Mouse (Mus musculus) thymus, adult 2 months (tissue): Measurements from ENCODE around the gene Commd2. TPM values are rescaled to one million over a fixed set of nuclear protein-coding genes. Genes with fewer than 3 reads are reported as not detected.

Experiments
- DNase-seq: peaks from one replicate; pipeline ENCODE4 v3.0.0; 2021
- H3K27ac ChIP-seq: fragments of 200-500 bp; 2 replicates; pipeline ENCODE4 v1.5.1; 2012; ENCODE audit warnings: low read length, control low read depth; ENCODE audit not compliant: control insufficient read depth, insufficient read depth
- H3K27me3 ChIP-seq: fragments of 200-500 bp; 2 replicates; pipeline ENCODE4 v1.6.1; 2012; ENCODE audit warnings: mild to moderate bottlenecking, low read length, moderate library complexity, mixed read lengths; ENCODE audit not compliant: control insufficient read depth, insufficient read depth
- H3K36me3 ChIP-seq: fragments of 200-500 bp; 2 replicates; pipeline ENCODE4 v1.6.1; 2012; ENCODE audit warnings: mild to moderate bottlenecking, low read length, moderate library complexity; ENCODE audit not compliant: control insufficient read depth, insufficient read depth
- H3K4me1 ChIP-seq: fragments of 200-500 bp; replicated peaks from 2 replicates; pipeline ENCODE4 v1.6.1; 2012; ENCODE audit warnings: low read length; ENCODE audit not compliant: control insufficient read depth, insufficient read depth
- H3K4me3 ChIP-seq: fragments of 200-500 bp; 2 replicates; pipeline ENCODE4 v1.5.1; 2012; ENCODE audit warnings: mild to moderate bottlenecking, low read length, control low read depth, moderate library complexity; ENCODE audit not compliant: control insufficient read depth, insufficient read depth
- CTCF ChIP-seq: fragments of 200-500 bp; IDR thresholded peaks from 2 replicates; pipeline ENCODE4 v1.5.1; 2012; ENCODE audit warnings: mild to moderate bottlenecking, control low read depth, low read length, moderate library complexity, borderline replicate concordance; ENCODE audit not compliant: control insufficient read depth, poor library complexity, insufficient read depth; ENCODE audit errors: extremely low read depth
- POLR2A ChIP-seq: fragments of 200-500 bp; IDR thresholded peaks from 2 replicates; pipeline ENCODE4 v1.6.1; 2012; ENCODE audit warnings: mild to moderate bottlenecking, low read length, control low read depth, moderate library complexity; ENCODE audit not compliant: control insufficient read depth, poor library complexity, insufficient read depth; ENCODE audit errors: extremely low read depth
- WGBS: fragments of 180-500 bp; shearing (Covaris S2); methylation state at CpG from one replicate; pipeline ENCODE4 v1.1.7; 2018; 5-methylcytosine and 5-hydroxymethylcytosine counted together
- polyA plus RNA-seq: library from polyadenylated mRNA; depleted of rRNA; stranded (reverse); fragments of >200 nt; gene quantifications from 2 replicates; pipeline ENCODE4 v1.2.3, GENCODE M21; 2012

Gene Commd2
- polyA plus RNA-seq, 1 experiment = 31.8 TPM

DNA sequence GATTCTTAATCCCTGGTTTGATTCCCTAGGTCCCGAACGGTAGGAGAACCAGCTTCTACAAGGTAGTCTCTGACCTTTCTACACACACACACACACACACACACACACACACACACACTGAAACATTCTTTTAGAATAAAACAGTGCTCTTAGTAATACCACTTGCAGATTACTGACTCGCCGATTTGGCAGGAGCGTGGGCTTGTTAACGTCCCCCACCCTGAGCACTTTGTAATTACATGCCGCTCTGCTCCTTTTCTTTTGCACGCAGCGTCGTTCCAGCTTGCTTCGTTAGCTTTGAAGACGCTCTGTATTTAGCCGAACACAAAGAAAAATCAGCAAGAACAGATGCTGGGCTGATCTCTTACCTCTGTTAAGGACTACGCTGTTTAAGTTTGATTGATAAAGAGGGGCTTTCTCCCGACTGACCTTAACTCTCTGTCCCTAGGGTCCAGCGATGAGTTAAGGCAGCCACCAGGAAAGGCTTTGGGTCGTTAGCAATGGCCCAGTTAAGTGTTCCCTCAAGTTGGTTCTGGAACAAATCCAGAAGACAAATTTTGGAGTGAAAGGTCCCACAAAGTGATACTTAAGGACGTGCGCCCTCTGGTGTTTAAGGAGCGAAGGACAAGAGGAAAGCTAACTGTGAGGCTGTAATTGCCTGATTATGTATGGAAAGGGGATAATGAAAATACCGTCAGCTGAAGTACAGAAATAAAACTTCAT is 26.1 kb downstream of the Commd2 start:
- DNase-seq = peak; percentile 39
- 47% methylated on average over 21 of the region's 21 CpGs for WGBS
- Histone ChIP-seq H3K4me1 (no peaks in the 10 kb centered on the region), H3K36me3 (no peaks in the 10 kb centered on the region), H3K27ac (no peak overlapping the region), H3K27me3 (no peaks in the 10 kb centered on the region), H3K4me3 (no peak overlapping the region)
- TF ChIP-seq CTCF (no peak), POLR2A (no peak)

DNA sequence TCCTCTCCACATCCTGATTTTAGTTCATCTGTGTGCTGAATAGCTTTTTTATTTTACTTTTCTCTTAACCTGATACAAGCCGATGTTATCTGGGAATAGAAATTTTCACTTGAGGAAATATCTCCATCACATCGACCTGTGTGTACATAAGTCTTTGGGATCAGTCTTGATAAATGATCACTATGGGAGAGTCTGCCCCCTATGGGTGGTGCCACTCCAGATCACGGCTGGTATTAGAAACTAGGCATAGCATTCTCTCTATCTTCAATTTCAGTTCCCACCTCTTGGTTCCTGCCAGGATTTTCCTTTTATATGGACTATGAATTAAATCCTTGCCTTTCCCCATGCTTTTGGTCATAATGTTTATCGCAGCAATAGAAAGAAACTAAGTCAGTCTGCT is 31.8 kb downstream of the Commd2 start:
- TF ChIP-seq CTCF (no peak), POLR2A (no peak)
- 75% methylated on average over 4 of the region's 4 CpGs for WGBS
- Histone ChIP-seq H3K36me3 (no peaks in the 10 kb centered on the region), H3K27ac (no peak overlapping the region), H3K4me1 (no peaks in the 10 kb centered on the region), H3K27me3 (no peaks in the 10 kb centered on the region), H3K4me3 (no peak overlapping the region)
- DNase-seq = no peak

DNA sequence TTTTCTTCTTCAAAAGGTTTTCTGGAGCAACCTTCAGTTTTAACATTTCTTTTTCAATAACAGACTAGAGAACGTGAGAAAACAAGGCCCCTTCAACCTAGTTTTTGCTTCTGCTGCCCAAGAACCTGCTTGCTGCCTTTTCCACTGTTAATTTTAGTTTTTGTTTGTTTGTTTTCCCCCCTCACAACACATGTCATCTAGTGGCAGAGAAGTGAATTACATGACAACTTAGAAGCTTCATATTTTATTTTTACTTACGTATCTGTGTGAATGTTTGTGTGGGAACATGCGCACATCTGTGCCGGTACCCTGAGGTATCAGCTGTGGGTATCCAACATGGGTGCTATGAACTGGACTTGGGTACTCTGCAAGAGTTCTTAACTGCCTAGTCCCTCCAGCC is 35.9 kb downstream of the Commd2 start:
- no peaks in the 10 kb centered on the region for H3K27me3 ChIP-seq
- H3K4me1 ChIP-seq = no peaks in the 10 kb centered on the region
- H3K4me3 ChIP-seq = no peak overlapping the region
- H3K36me3 ChIP-seq = no peaks in the 10 kb centered on the region
- no peak overlapping the region for H3K27ac ChIP-seq
- TF ChIP-seq POLR2A (no peak), CTCF (no peak)
- 91% methylated on average over 4 of the region's 4 CpGs for WGBS
- no peak for DNase-seq

DNA sequence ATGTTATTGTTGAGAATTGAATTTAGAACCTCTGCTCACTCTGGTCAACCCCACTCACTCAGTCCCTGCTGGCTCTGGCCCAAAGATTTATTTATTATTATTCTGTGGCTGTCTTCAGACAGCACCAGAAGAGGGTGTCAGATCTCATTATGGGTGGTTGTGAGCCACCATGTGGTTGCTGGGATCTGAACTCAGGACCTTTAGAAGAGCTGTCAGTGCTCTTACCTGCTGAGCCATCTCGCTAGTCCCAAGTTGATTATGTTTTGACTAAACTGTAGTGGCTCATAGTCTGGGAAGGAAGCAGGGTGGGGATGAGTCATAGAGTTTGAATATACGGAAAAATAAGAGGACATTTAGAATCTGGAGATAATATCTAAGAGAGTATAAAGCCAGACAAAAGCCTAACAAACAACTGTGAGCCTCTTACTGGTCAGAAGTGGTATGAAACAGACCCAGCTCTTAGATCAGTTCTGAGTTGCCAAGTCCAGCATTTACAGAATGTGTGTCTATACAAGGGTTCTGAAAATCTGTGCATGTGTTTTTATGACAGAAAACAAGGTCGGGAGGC is 39.0 kb downstream of the Commd2 start:
- no peak overlapping the region for H3K4me3 ChIP-seq
- DNase-seq = no peak
- H3K27ac ChIP-seq = no peak overlapping the region
- no peaks in the 10 kb centered on the region for H3K36me3 ChIP-seq
- no peaks in the 10 kb centered on the region for H3K4me1 ChIP-seq
- no peaks in the 10 kb centered on the region for H3K27me3 ChIP-seq
- TF ChIP-seq CTCF = no peak
- TF ChIP-seq POLR2A = no peak
- WGBS = 74% methylated on average over 3 of the region's 3 CpGs

DNA sequence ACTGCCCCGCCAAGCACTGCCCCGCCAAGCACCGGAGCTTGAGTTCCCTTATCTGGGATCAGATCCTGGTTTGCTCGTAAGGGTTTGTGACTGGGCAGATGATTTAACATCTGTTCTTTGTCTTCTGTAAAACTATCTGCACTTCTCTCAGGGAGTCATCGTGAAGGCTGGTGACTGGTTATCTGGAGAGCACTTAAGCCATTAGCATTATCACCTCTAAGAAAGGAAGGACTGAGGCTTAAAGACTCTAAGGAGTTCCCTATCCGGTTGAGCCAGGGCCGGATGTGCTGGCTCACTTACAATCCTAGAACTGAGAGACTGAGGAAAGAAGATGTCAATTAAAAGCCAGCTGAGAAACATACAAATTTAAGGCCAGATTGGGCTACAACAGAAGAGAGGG is 39.7 kb downstream of the Commd2 start:
- 30% methylated on average over 7 of the region's 7 CpGs for WGBS
- Histone ChIP-seq H3K27ac (no peak overlapping the region), H3K27me3 (no peaks in the 10 kb centered on the region), H3K4me3 (no peak overlapping the region), H3K36me3 (no peaks in the 10 kb centered on the region), H3K4me1 (no peaks in the 10 kb centered on the region)
- DNase-seq = no peak
- TF ChIP-seq CTCF = no peak
- TF ChIP-seq POLR2A = no peak

DNA sequence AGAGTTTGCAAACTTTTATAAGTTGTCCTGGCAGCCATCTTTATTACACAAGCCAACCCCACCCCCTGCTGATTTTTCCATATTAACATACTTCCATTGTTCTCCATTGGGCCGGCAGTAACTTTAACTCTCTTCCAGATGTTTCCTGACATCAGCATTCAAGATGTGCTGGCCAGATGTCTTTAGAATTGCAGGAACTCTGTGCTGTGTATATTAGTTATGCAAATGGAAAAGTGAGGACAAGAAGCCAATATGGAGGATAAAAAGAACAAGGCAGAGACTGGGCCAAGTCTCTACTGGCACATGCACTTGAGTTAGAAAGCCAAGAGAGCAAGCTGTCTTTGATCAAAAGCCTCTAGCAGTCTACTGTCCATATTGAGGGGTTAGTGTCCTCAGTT is 46.9 kb downstream of the Commd2 start:
- H3K27ac ChIP-seq = no peak overlapping the region
- no peak overlapping the region for H3K4me3 ChIP-seq
- TF ChIP-seq POLR2A (no peak), CTCF (no peak)
- no peak for DNase-seq
- no peaks in the 10 kb centered on the region for H3K36me3 ChIP-seq
- H3K27me3 ChIP-seq = no peaks in the 10 kb centered on the region
- WGBS = 30% methylated on average over 1 of the region's 1 CpGs
- no peaks in the 10 kb centered on the region for H3K4me1 ChIP-seq
